Mouse (Mus musculus) intestine, embryonic 16.5 days (tissue): ENCODE results near the gene Lrrc4b. TPM values are rescaled to one million over a fixed set of nuclear protein-coding genes. Genes with fewer than 3 reads are reported as not detected.

Experiments
- ATAC-seq: fragments of 200-750 bp; cut with Nextera tagmentation; 2 replicates; pipeline ENCODE4 v1.8.0; 2017; ENCODE audit warnings: moderate TSS enrichment, moderate library complexity
- H3K27ac ChIP-seq: fragments of 300-500 bp; sonication (generic); 2 replicates; pipeline ENCODE4 v1.5.1; 2014; ENCODE audit warnings: mild to moderate bottlenecking, low read length
- H3K27me3 ChIP-seq: fragments of 300-500 bp; sonication (generic); replicated peaks from 2 replicates; pipeline ENCODE4 v1.6.1; 2014; ENCODE audit warnings: low read length, control low read depth, mixed read lengths; ENCODE audit not compliant: control insufficient read depth, insufficient read depth
- H3K36me3 ChIP-seq: fragments of 300-500 bp; sonication (generic); 2 replicates; pipeline ENCODE4 v1.6.1; 2014; ENCODE audit warnings: low read length, control low read depth; ENCODE audit not compliant: control insufficient read depth, insufficient read depth
- H3K4me1 ChIP-seq: fragments of 300-500 bp; sonication (generic); 2 replicates; pipeline ENCODE4 v1.6.1; 2014; ENCODE audit warnings: low read length, control low read depth, mixed read lengths; ENCODE audit not compliant: control insufficient read depth, insufficient read depth
- H3K4me2 ChIP-seq: fragments of 300-500 bp; sonication (generic); 2 replicates; pipeline ENCODE4 v1.6.1; 2014; ENCODE audit warnings: low read depth, low read length, control low read depth
- H3K4me3 ChIP-seq: fragments of 300-500 bp; sonication (generic); 2 replicates; pipeline ENCODE4 v1.5.1; 2014; ENCODE audit warnings: mild to moderate bottlenecking, low read length
- H3K9ac ChIP-seq: fragments of 300-500 bp; sonication (generic); 2 replicates; pipeline ENCODE4 v1.6.1; 2014; ENCODE audit warnings: low read depth, low read length
- H3K9me3 ChIP-seq: fragments of 300-500 bp; sonication (generic); 2 replicates; pipeline ENCODE4 v1.6.1; 2016; ENCODE audit warnings: low read length, control low read depth; ENCODE audit not compliant: control insufficient read depth
- WGBS: fragments of 180-500 bp; shearing (Covaris S2); extraction: QIAGEN DNeasy Blood & Tissue Kit; methylation state at CpG from one replicate; pipeline ENCODE4 v1.1.7; 2014; 5-methylcytosine and 5-hydroxymethylcytosine counted together
- polyA plus RNA-seq: library from polyadenylated mRNA; unstranded; fragments of >200 nt; fragmentation: Nextera tagmentation; extraction: Ambion mirVana; gene quantifications from 2 replicates; pipeline ENCODE4 v1.2.1, GENCODE M21; 2015

The Lrrc4b gene
- polyA plus RNA-seq, 1 experiment from 2014 or later: 0.43 TPM

GRCm38 (mm10) chr7:44401673-44402072, 27.1 kb upstream of the Lrrc4b start:
- Histone ChIP-seq H3K9ac (no peak overlapping the region), H3K4me3 (no peak overlapping the region), H3K9me3 (no peaks in the 10 kb centered on the region), H3K36me3 (no peaks in the 10 kb centered on the region), H3K27ac (no peak overlapping the region), H3K4me2 (no peak overlapping the region), H3K4me1 (no peaks in the 10 kb centered on the region), H3K27me3 (no peaks in the 10 kb centered on the region)
- no peak for ATAC-seq
- WGBS: 74% methylated on average over 6 of the region's 6 CpGs

GRCm38 (mm10) chr7:44405346-44406014, 23.3 kb upstream of the Lrrc4b start:
- peak; percentile 96 for ATAC-seq
- no peaks in the 10 kb centered on the region for H3K9me3 ChIP-seq
- H3K27me3 ChIP-seq: no peaks in the 10 kb centered on the region
- WGBS: 2% methylated on average over 27 of the region's 27 CpGs
- H3K4me1 ChIP-seq: no peaks in the 10 kb centered on the region
- H3K27ac ChIP-seq: no peak overlapping the region; the same call in 1 of the 2 replicates
- no peaks in the 10 kb centered on the region for H3K36me3 ChIP-seq
- H3K4me2 ChIP-seq: peak overlapping the region; percentile 66
- H3K4me3 ChIP-seq: peak overlapping the region; percentile 48
- H3K9ac ChIP-seq: peak overlapping the region; percentile 57

- H3K27me3 ChIP-seq: no peaks in the 10 kb centered on the region
- no peaks in the 10 kb centered on the region for H3K4me1 ChIP-seq
- peak overlapping the region; percentile 48 for H3K4me3 ChIP-seq
- H3K9ac ChIP-seq: no peak overlapping the region
- no peaks in the 10 kb centered on the region for H3K9me3 ChIP-seq
- WGBS: 0% methylated on average over 5 of the region's 5 CpGs
- H3K36me3 ChIP-seq: no peaks in the 10 kb centered on the region
- no peak for ATAC-seq
- peak overlapping the region; percentile 66; the same call in 1 of the 2 replicates for H3K4me2 ChIP-seq
- no peak overlapping the region for H3K27ac ChIP-seq
These were observed 22.8 kb upstream of the Lrrc4b start for GRCm38 (mm10) chr7:44406015-44406355.

- ATAC-seq: no peak
- 79% methylated on average over 4 of the region's 4 CpGs for WGBS
These were observed 17.7 kb upstream of the Lrrc4b start for GRCm38 (mm10) chr7:44411144-44411543.

GRCm38 (mm10) chr7:44413307-44413706, 15.5 kb upstream of the Lrrc4b start:
- H3K4me1 ChIP-seq: no peaks in the 10 kb centered on the region
- no peaks in the 10 kb centered on the region for H3K36me3 ChIP-seq
- ATAC-seq: no peak
- H3K4me2 ChIP-seq: no peak overlapping the region
- WGBS: 79% methylated on average over 6 of the region's 6 CpGs
- H3K27me3 ChIP-seq: no peaks in the 10 kb centered on the region
- no peak overlapping the region for H3K9ac ChIP-seq
- no peak overlapping the region for H3K4me3 ChIP-seq
- no peak overlapping the region for H3K27ac ChIP-seq
- no peaks in the 10 kb centered on the region for H3K9me3 ChIP-seq

More at GRCm38 (mm10) chr7:44411144-44411543, 17.7 kb upstream of the Lrrc4b start:
- no peaks in the 10 kb centered on the region for H3K9me3 ChIP-seq
- H3K4me3 ChIP-seq: no peak overlapping the region
- H3K36me3 ChIP-seq: no peaks in the 10 kb centered on the region
- H3K9ac ChIP-seq: no peak overlapping the region
- no peak overlapping the region for H3K27ac ChIP-seq
- H3K4me2 ChIP-seq: no peak overlapping the region
- no peaks in the 10 kb centered on the region for H3K4me1 ChIP-seq
- H3K27me3 ChIP-seq: no peaks in the 10 kb centered on the region

- H3K4me3 ChIP-seq: no peak overlapping the region
- H3K36me3 ChIP-seq: no peaks in the 10 kb centered on the region
- ATAC-seq: no peak
- no peak overlapping the region for H3K9ac ChIP-seq
- peak overlapping the region; percentile 72; the same call in 1 of the 2 replicates for H3K4me2 ChIP-seq
- peaks cover 43% of the 10 kb centered on the region for H3K27me3 ChIP-seq
- 12% methylated on average over 8 of the region's 8 CpGs for WGBS
- H3K9me3 ChIP-seq: no peaks in the 10 kb centered on the region
- peaks cover 4% of the 10 kb centered on the region; the same call in 1 of the 2 replicates for H3K4me1 ChIP-seq
- no peak overlapping the region for H3K27ac ChIP-seq
These were observed 1.2 kb upstream of the Lrrc4b start for GRCm38 (mm10) chr7:44427666-44428065.

- WGBS: 3% methylated on average over 17 of the region's 38 CpGs
- no peaks in the 10 kb centered on the region for H3K36me3 ChIP-seq
- H3K4me1 ChIP-seq: peaks cover 4% of the 10 kb centered on the region; the same call in 1 of the 2 replicates
- 0 out of 2 replicates have a peak, but pooled peaks have one; percentile 12 for ATAC-seq
- H3K9ac ChIP-seq: peak overlapping the region; percentile 64
- no peaks in the 10 kb centered on the region for H3K9me3 ChIP-seq
- H3K4me2 ChIP-seq: peak overlapping the region; percentile 72
- H3K27ac ChIP-seq: no peak overlapping the region
- peak overlapping the region; percentile 49 for H3K4me3 ChIP-seq
- H3K27me3 ChIP-seq: peaks cover 43% of the 10 kb centered on the region
These were observed 457 bp upstream of the Lrrc4b start for GRCm38 (mm10) chr7:44428171-44428950.

GRCm38 (mm10) chr7:44429534-44430488, 993 bp downstream of the Lrrc4b start:
- H3K36me3 ChIP-seq: no peaks in the 10 kb centered on the region
- ATAC-seq: no peak
- peak overlapping the region; percentile 72 for H3K4me2 ChIP-seq
- H3K9ac ChIP-seq: peak overlapping the region; percentile 64; the same call in 1 of the 2 replicates
- H3K4me1 ChIP-seq: peaks cover 4% of the 10 kb centered on the region; the same call in 1 of the 2 replicates
- peaks cover 43% of the 10 kb centered on the region for H3K27me3 ChIP-seq
- no peaks in the 10 kb centered on the region for H3K9me3 ChIP-seq
- H3K4me3 ChIP-seq: peak overlapping the region; percentile 49
- 2% methylated on average over 32 of the region's 32 CpGs for WGBS
- no peak overlapping the region for H3K27ac ChIP-seq

GRCm38 (mm10) chr7:44432550-44432949, 3.7 kb downstream of the Lrrc4b start:
- H3K4me3 ChIP-seq: no peak overlapping the region
- no peak for ATAC-seq
- H3K9me3 ChIP-seq: no peaks in the 10 kb centered on the region
- H3K9ac ChIP-seq: no peak overlapping the region
- no peak overlapping the region for H3K4me2 ChIP-seq
- no peak overlapping the region for H3K27ac ChIP-seq
- peaks cover 4% of the 10 kb centered on the region; the same call in 1 of the 2 replicates for H3K4me1 ChIP-seq
- 65% methylated on average over 6 of the region's 6 CpGs for WGBS
- no peaks in the 10 kb centered on the region for H3K36me3 ChIP-seq
- H3K27me3 ChIP-seq: peaks cover 44% of the 10 kb centered on the region
